Mouse (Mus musculus) heart, adult 18-20 months (tissue): Measurements from ENCODE around the gene Iqschfp. TPM values are rescaled to one million over a fixed set of nuclear protein-coding genes. Genes with fewer than 3 reads are reported as not detected.
"Not testable (repeated sequence)": the region's sequence is repeated elsewhere in the genome, so short reads cannot be mapped to it uniquely, and the experiment has no call there.

Experiments
- DNase-seq, 2 experiments: peaks; one replicate each; pipeline ENCODE4 v3.0.0; 2021 to 2022; ENCODE audit warnings: mixed read lengths in 1 of 2
- total RNA-seq, 2 experiments: library from RNA; stranded (reverse); gene quantifications; 2 replicates each; pipeline ENCODE4 v1.2.3; 2021

Gene Iqschfp
- total RNA-seq, 2 experiments from 2014 or later, result not detected

GRCm38 (mm10) chr3:68071395-68072386 is 179.7 kb downstream of the Iqschfp start:
- DNase-seq, result no peak

GRCm38 (mm10) chr3:68077406-68077805 is 185.4 kb downstream of the Iqschfp start:
- no peak for DNase-seq

- DNase-seq, result no peak
Observed at GRCm38 (mm10) chr3:68085024-68085423, 193.0 kb downstream of the Iqschfp start.

GRCm38 (mm10) chr3:68092108-68092507 is 200.1 kb downstream of the Iqschfp start:
- no peak for DNase-seq

- DNase-seq, result no peak
Observed at GRCm38 (mm10) chr3:68096724-68097431, 204.8 kb downstream of the Iqschfp start.

GRCm38 (mm10) chr3:68099561-68099960 is 207.5 kb downstream of the Iqschfp start:
- DNase-seq, result not testable (repeated sequence)

GRCm38 (mm10) chr3:68101343-68101742 is 209.3 kb downstream of the Iqschfp start:
- DNase-seq, result no peak

- no peak for DNase-seq
Observed at GRCm38 (mm10) chr3:68105081-68105685, 213.2 kb downstream of the Iqschfp start.

- peak; percentile 5 to 28 for DNase-seq
Observed at GRCm38 (mm10) chr3:68121338-68121737, 229.3 kb downstream of the Iqschfp start.

- no peak for DNase-seq
Observed at GRCm38 (mm10) chr3:68126284-68126856, 234.3 kb downstream of the Iqschfp start.

GRCm38 (mm10) chr3:68130386-68130785 is 238.4 kb downstream of the Iqschfp start:
- no peak for DNase-seq

- no peak for DNase-seq
Observed at GRCm38 (mm10) chr3:68138833-68139627, 247.0 kb downstream of the Iqschfp start.

- DNase-seq, result no peak
Observed at GRCm38 (mm10) chr3:68150688-68151087, 258.7 kb downstream of the Iqschfp start.

GRCm38 (mm10) chr3:68160175-68160574 is 268.1 kb downstream of the Iqschfp start:
- no peak for DNase-seq

GRCm38 (mm10) chr3:68160760-68161159 is 268.7 kb downstream of the Iqschfp start:
- DNase-seq, result no peak

GRCm38 (mm10) chr3:68178248-68178647 is 286.2 kb downstream of the Iqschfp start:
- no peak for DNase-seq

- no peak for DNase-seq
Observed at GRCm38 (mm10) chr3:68187471-68187870, 295.4 kb downstream of the Iqschfp start.

- DNase-seq, result no peak
Observed at GRCm38 (mm10) chr3:68189100-68189499, 297.1 kb downstream of the Iqschfp start.

GRCm38 (mm10) chr3:68196933-68197332 is 304.9 kb downstream of the Iqschfp start:
- DNase-seq, result no peak

- no peak for DNase-seq
Observed at GRCm38 (mm10) chr3:68201214-68201613, 309.2 kb downstream of the Iqschfp start.

GRCm38 (mm10) chr3:68202162-68202902 is 310.3 kb downstream of the Iqschfp start:
- DNase-seq, result no peak
